7 mouse cellular contexts compared by ENCODE assay signal in genomic region chr5:142961881-142962443, GRCm38 (mm10). TPM values are rescaled to one million over a fixed set of nuclear protein-coding genes. Genes with fewer than 3 reads are reported as not detected.
DNase-seq lines count a peak whose midpoint lies in the region; ATAC-seq and TF ChIP-seq lines count a peak whose summit lies in the region.

No protein-coding gene starts in this region.

- H3K9me3 ChIP-seq in hindbrain, postnatal 0 days (ENCODE audit: low read length), result no peaks in the 10 kb centered on the region
- no peaks in the 10 kb centered on the region for H3K9me3 ChIP-seq in limb, embryonic 14.5 days (ENCODE audit: control insufficient read depth, low read length)
- H3K9me3 ChIP-seq in midbrain, postnatal 0 days (ENCODE audit: low read length), result no peaks in the 10 kb centered on the region

- TF ChIP-seq CTCF in hindbrain, postnatal 0 days (IDR thresholded peaks at IDR 0.05; ENCODE audit: low read depth), result no peak
- TF ChIP-seq CTCF in midbrain, postnatal 0 days (IDR thresholded peaks at IDR 0.05), result no peak

- peak overlapping the region; percentile 98 for H3K9ac ChIP-seq in hindbrain, postnatal 0 days (replicated peaks; ENCODE audit: low read length)
- peak overlapping the region; percentile 98 for H3K9ac ChIP-seq in limb, embryonic 14.5 days (ENCODE audit: low read depth, low read length, severe bottlenecking)
- H3K9ac ChIP-seq in midbrain, postnatal 0 days (replicated peaks; ENCODE audit: low read length, poor library complexity, severe bottlenecking), result peak overlapping the region; percentile 87

- peak overlapping the region; percentile 97 for H3K27ac ChIP-seq in hindbrain, postnatal 0 days
- peak overlapping the region; percentile 98 for H3K27ac ChIP-seq in limb, embryonic 14.5 days (replicated peaks; ENCODE audit: low read depth, low read length)
- peak overlapping the region; percentile 91 for H3K27ac ChIP-seq in midbrain, postnatal 0 days (ENCODE audit: low read depth, low read length)

- H3K4me1 ChIP-seq in hindbrain, postnatal 0 days (ENCODE audit: insufficient read depth, low read length), result peaks cover 17% of the 10 kb centered on the region
- peaks cover 16% of the 10 kb centered on the region for H3K4me1 ChIP-seq in limb, embryonic 14.5 days (ENCODE audit: control insufficient read depth, insufficient read depth, low read length)
- peaks cover 12% of the 10 kb centered on the region; the same call in 1 of the 2 replicates for H3K4me1 ChIP-seq in midbrain, postnatal 0 days (ENCODE audit: insufficient read depth, low read length)

- peak overlapping the region; percentile 82 for H3K4me2 ChIP-seq in hindbrain, postnatal 0 days (ENCODE audit: low read depth, low read length)
- H3K4me2 ChIP-seq in limb, embryonic 14.5 days (replicated peaks; ENCODE audit: low read depth, low read length, severe bottlenecking), result peak overlapping the region; percentile 96
- H3K4me2 ChIP-seq in midbrain, postnatal 0 days (ENCODE audit: low read depth, low read length, poor library complexity, severe bottlenecking), result peak overlapping the region; percentile 95

- peak; percentile 96 for DNase-seq in MN1 (ENCODE audit: low spot score)
- DNase-seq in adrenal gland, postnatal 25 days, result peak; percentile 53
- DNase-seq in gastrocnemius, postnatal 10 days, result peak; percentile 83
- DNase-seq in hindbrain, postnatal 0 days (ENCODE audit: low spot score), result peak; percentile 79
- peak; percentile 84 for DNase-seq in limb, embryonic 14.5 days (ENCODE audit: low spot score)
- peak; percentile 79 for DNase-seq in midbrain, postnatal 0 days (ENCODE audit: low spot score)
- DNase-seq in urinary bladder, postnatal 4 days (ENCODE audit: low spot score in 2 of 2), result peak; percentile 73 to 74

- no peaks in the 10 kb centered on the region for H3K36me3 ChIP-seq in hindbrain, postnatal 0 days (ENCODE audit: insufficient read depth, low read length)
- peaks cover 19% of the 10 kb centered on the region for H3K36me3 ChIP-seq in limb, embryonic 14.5 days (ENCODE audit: control insufficient read depth, insufficient read depth, low read length)
- H3K36me3 ChIP-seq in midbrain, postnatal 0 days (ENCODE audit: insufficient read depth, low read length), result no peaks in the 10 kb centered on the region

- 0% methylated on average over 38 of the region's 43 CpGs for WGBS in hindbrain, postnatal 0 days
- WGBS in limb, embryonic 14.5 days, result under 1% methylated on average over 25 of the region's 43 CpGs
- WGBS in midbrain, postnatal 0 days, result under 1% methylated on average over 36 of the region's 43 CpGs

- no peak for TF ChIP-seq POLR2A in limb, embryonic 14.5 days (IDR thresholded peaks at IDR 0.05; ENCODE audit: borderline replicate concordance, extremely low read depth, insufficient read depth, insufficient read length)

- ATAC-seq in hindbrain, postnatal 0 days, result peak; percentile 58
- ATAC-seq in limb, embryonic 14.5 days (ENCODE audit: low FRiP score, low read depth), result peak; percentile 65
- peak; percentile 19; the same call in 1 of the 2 replicates for ATAC-seq in midbrain, postnatal 0 days (ENCODE audit: low FRiP score)

- H3K4me3 ChIP-seq in hindbrain, postnatal 0 days (ENCODE audit: low read length), result peak overlapping the region; percentile 89
- H3K4me3 ChIP-seq in limb, embryonic 14.5 days (replicated peaks; ENCODE audit: low read length), result peak overlapping the region; percentile 79
- H3K4me3 ChIP-seq in midbrain, postnatal 0 days (ENCODE audit: low read depth, low read length), result peak overlapping the region; percentile 92

- no peaks in the 10 kb centered on the region for H3K27me3 ChIP-seq in hindbrain, postnatal 0 days (ENCODE audit: insufficient read depth, low read length)
- H3K27me3 ChIP-seq in limb, embryonic 14.5 days (ENCODE audit: control insufficient read depth, insufficient read depth, low read length), result no peaks in the 10 kb centered on the region
- H3K27me3 ChIP-seq in midbrain, postnatal 0 days (ENCODE audit: insufficient read depth, low read length), result no peaks in the 10 kb centered on the region

RNA-seq across cellular contexts. Expression of gene Fscn1, which starts 1.8 kb away (rescaled TPM):
- 36.1 and 51.3 TPM in 2 replicates for total RNA-seq in adrenal gland, postnatal 25 days (2021)
- total RNA-seq in gastrocnemius, postnatal 10 days (2021), result 100 to 1,000 TPM in 1 of 2 experiments, 10 to 100 TPM in 1; 94.0 to 121 TPM
- 613 and 715 TPM in 2 replicates for total RNA-seq in hindbrain, postnatal 0 days (2014; rRNA removed)
- 412 and 457 TPM in 2 replicates for polyA plus RNA-seq in hindbrain, postnatal 0 days (2015; fragmentation: Nextera tagmentation; extraction: Ambion mirVana)
- polyA plus RNA-seq in limb, embryonic 14.5 days (2012; rRNA removed), result 395 and 512 TPM in 2 replicates
- 356 and 368 TPM in 2 replicates for polyA plus RNA-seq in limb, embryonic 14.5 days (2014; fragmentation: Nextera tagmentation; extraction: Ambion mirVana)
- 536 and 616 TPM in 2 replicates for total RNA-seq in midbrain, postnatal 0 days (2014; rRNA removed)
- polyA plus RNA-seq in midbrain, postnatal 0 days (2015; fragmentation: Nextera tagmentation; extraction: Ambion mirVana), result 485 and 504 TPM in 2 replicates

RNA-seq across cellular contexts. Expression of gene Actb, which starts 55.4 kb away (rescaled TPM):
- 2,846 and 3,181 TPM in 2 replicates for total RNA-seq in adrenal gland, postnatal 25 days (2021)
- 1,000 to 10,000 TPM; 1,451 to 1,869 TPM for total RNA-seq in gastrocnemius, postnatal 10 days (2021)
- 5,437 and 5,693 TPM in 2 replicates for total RNA-seq in hindbrain, postnatal 0 days (2014; rRNA removed)
- polyA plus RNA-seq in hindbrain, postnatal 0 days (2015; fragmentation: Nextera tagmentation; extraction: Ambion mirVana), result 15,098 and 15,291 TPM in 2 replicates
- polyA plus RNA-seq in limb, embryonic 14.5 days (2012; rRNA removed), result 2,733 and 3,354 TPM in 2 replicates
- polyA plus RNA-seq in limb, embryonic 14.5 days (2014; fragmentation: Nextera tagmentation; extraction: Ambion mirVana), result 14,101 and 14,367 TPM in 2 replicates
- 5,191 and 5,200 TPM in 2 replicates for total RNA-seq in midbrain, postnatal 0 days (2014; rRNA removed)
- polyA plus RNA-seq in midbrain, postnatal 0 days (2015; fragmentation: Nextera tagmentation; extraction: Ambion mirVana), result 15,915 and 17,004 TPM in 2 replicates

Comparison
In these comparisons a context has a peak if more than half of its experiments do, and no peak if none do; other contexts are left out.
1. Peak in every context shown above with its lines: DNase-seq, ATAC-seq, H3K4me3 ChIP-seq and H3K27ac ChIP-seq.